Comparison of ENCODE assay signal across 9 mouse cellular contexts in genomic region chr5:31294964-31295605, GRCm38 (mm10). TPM values are rescaled to one million over a fixed set of nuclear protein-coding genes. Genes with fewer than 3 reads are reported as not detected.
A peak's percentile ranks its signal among the peaks of the same experiment; 100 is the strongest.
DNase-seq lines count a peak whose midpoint lies in the region; ATAC-seq and TF ChIP-seq lines count a peak whose summit lies in the region.
"Had no signal": no experiment of that assay in that cellular context is flagged by ENCODE, and none has a peak within 500 bp of the region (broad histone marks: within the 10 kb centered on the region; RNA-seq: fewer than 3 reads in every experiment).

No protein-coding gene starts in this region.

- no peaks in the 10 kb centered on the region for H3K27me3 ChIP-seq in kidney, postnatal 0 days (ENCODE audit: insufficient read depth, low read length)
- no peaks in the 10 kb centered on the region for H3K27me3 ChIP-seq in forebrain, embryonic 11.5 days (ENCODE audit: control insufficient read depth, insufficient read depth, low read length)
- no peaks in the 10 kb centered on the region for H3K27me3 ChIP-seq in liver, adult 2 months (ENCODE audit: control insufficient read depth, insufficient read depth, low read length)

- peak overlapping the region; percentile 66 for H3K4me3 ChIP-seq in kidney, postnatal 0 days (replicated peaks; ENCODE audit: low read depth, low read length)
- H3K4me3 ChIP-seq in forebrain, embryonic 11.5 days (ENCODE audit: low read depth, low read length): peak overlapping the region; percentile 64
- H3K4me3 ChIP-seq in liver, adult 2 months (ENCODE audit: insufficient read depth, low read depth, low read length): peak overlapping the region; percentile 68

- DNase-seq in kidney, postnatal 0 days (ENCODE audit: low spot score): peak; percentile 14
- no peak for DNase-seq in kidney, adult 11 months
- DNase-seq in adrenal gland, postnatal 36 days: peak; percentile 36 to 38
- DNase-seq in forebrain, embryonic 11.5 days (ENCODE audit: low spot score): peak; percentile 69
- peak; percentile 18 for DNase-seq in liver, adult 2 months (ENCODE audit: extremely low read depth, low read depth, low spot score)
- no peak for DNase-seq in natural killer cell, adult 2 months (ENCODE audit: low spot score in 2 of 2)
- no peak for DNase-seq in frontal cortex, postnatal 25 days (ENCODE audit: low spot score in 2 of 2)
- no peak for DNase-seq in left cerebral cortex, postnatal 25 days (ENCODE audit: low spot score in 2 of 2)

- no peak for TF ChIP-seq POLR2A in liver, adult 2 months (IDR thresholded peaks at IDR 0.05; ENCODE audit: extremely low read depth, insufficient read depth, low read length)

- H3K4me2 ChIP-seq in kidney, postnatal 0 days (ENCODE audit: low read length): peak overlapping the region; percentile 100
- peak overlapping the region; percentile 87 for H3K4me2 ChIP-seq in forebrain, embryonic 11.5 days (ENCODE audit: low read depth, low read length, severe bottlenecking)

- H3K36me3 ChIP-seq in kidney, postnatal 0 days (ENCODE audit: insufficient read depth, low read length): no peaks in the 10 kb centered on the region
- H3K36me3 ChIP-seq in forebrain, embryonic 11.5 days (ENCODE audit: control insufficient read depth, insufficient read depth, low read length): no peaks in the 10 kb centered on the region
- H3K36me3 ChIP-seq in liver, adult 2 months (ENCODE audit: control insufficient read depth, insufficient read depth, low read length): peaks cover 3% of the 10 kb centered on the region; the same call in 1 of the 2 replicates

- H3K9me3 ChIP-seq in kidney, postnatal 0 days (replicated peaks; ENCODE audit: low read length): no peaks in the 10 kb centered on the region
- no peaks in the 10 kb centered on the region for H3K9me3 ChIP-seq in forebrain, embryonic 11.5 days (ENCODE audit: control insufficient read depth, low read length)

- no peak; the same call in 1 of the 2 replicates for ATAC-seq in kidney, postnatal 0 days (replicated peaks; ENCODE audit: low FRiP score, low read depth)
- ATAC-seq in forebrain, embryonic 11.5 days (replicated peaks; ENCODE audit: low FRiP score): no peak; the same call in 1 of the 2 replicates

- H3K79me2 ChIP-seq in liver, adult 2 months (ENCODE audit: control insufficient read depth, insufficient read depth, low read length): peaks cover 5% of the 10 kb centered on the region; the same call in 1 of the 2 replicates

- no peak for TF ChIP-seq CTCF in kidney, postnatal 0 days (IDR thresholded peaks at IDR 0.05; ENCODE audit: low read depth)
- 0 out of 2 replicates have a peak, but pooled peaks have one; percentile 14 for TF ChIP-seq CTCF in liver, adult 2 months (IDR thresholded peaks at IDR 0.05; ENCODE audit: low read depth, low read length)

- H3K4me1 ChIP-seq in kidney, postnatal 0 days (replicated peaks; ENCODE audit: insufficient read depth, low read length): peaks cover 9% of the 10 kb centered on the region
- H3K4me1 ChIP-seq in forebrain, embryonic 11.5 days (replicated peaks; ENCODE audit: control insufficient read depth, insufficient read depth, low read length): peaks cover 13% of the 10 kb centered on the region; the same call in 1 of the 2 replicates
- peaks cover 17% of the 10 kb centered on the region; the same call in 1 of the 2 replicates for H3K4me1 ChIP-seq in liver, adult 2 months (ENCODE audit: control insufficient read depth, insufficient read depth, low read length)

- intact Hi-C loops in left cerebral cortex, postnatal 25 days (cut with DNase I): loop anchor here (10.0 kb wide), 1 partner anchor 330 kb away; the partner anchor contains the start of genes Preb and Tcf23

- 5% methylated on average over 28 of the region's 29 CpGs for WGBS in kidney, postnatal 0 days
- 4% methylated on average over 24 of the region's 29 CpGs for WGBS in forebrain, embryonic 11.5 days
- WGBS in liver, adult 2 months: 10% methylated on average over 29 of the region's 29 CpGs

- H3K9ac ChIP-seq in kidney, postnatal 0 days (ENCODE audit: low read depth, low read length): peak overlapping the region; percentile 77
- H3K9ac ChIP-seq in forebrain, embryonic 11.5 days (ENCODE audit: low read length): peak overlapping the region; percentile 90
- H3K9ac ChIP-seq in liver, adult 2 months (ENCODE audit: low read depth, low read length): peak overlapping the region; percentile 93

- no peak overlapping the region for H3K27ac ChIP-seq in kidney, postnatal 0 days
- 0 out of 2 replicates have a peak overlapping the region, but pooled peaks have one; percentile 8 for H3K27ac ChIP-seq in forebrain, embryonic 11.5 days (ENCODE audit: low read depth, low read length)
- peak overlapping the region; percentile 85 for H3K27ac ChIP-seq in liver, adult 2 months (replicated peaks; ENCODE audit: insufficient read depth, low read depth, low read length)

RNA-seq across cellular contexts. Expression of gene Fndc4, which starts 0.8 kb away (rescaled TPM):
- 26.9 and 27.8 TPM in 2 replicates for polyA plus RNA-seq in kidney, postnatal 0 days (2015; fragmentation: Nextera tagmentation; extraction: Ambion mirVana)
- total RNA-seq in adrenal gland, postnatal 36 days (2021): 10 to 100 TPM in 1 of 2 experiments, 1 to 10 TPM in 1; 7.5 to 13.8 TPM
- 58.4 and 62.8 TPM in 2 replicates for polyA plus RNA-seq in forebrain, embryonic 11.5 days (2014; fragmentation: Nextera tagmentation; extraction: Ambion mirVana)
- 30.6 and 34.8 TPM in 2 replicates for total RNA-seq in liver, adult 2 months (2014; rRNA removed)
- 90.7 and 97.7 TPM in 2 replicates for polyA plus RNA-seq in liver, adult 2 months (2012; rRNA removed)
- total RNA-seq in left cerebral cortex, postnatal 25 days (2021): 100 to 1,000 TPM; 134 to 158 TPM
- total RNA-seq: neutrophil, adult 5-6 weeks had no signal

RNA-seq across cellular contexts. Expression of gene Gckr, which starts 2.2 kb away (rescaled TPM):
- 0.09 TPM in 1 of 2 replicates, not detected in the other for polyA plus RNA-seq in kidney, postnatal 0 days (2015; fragmentation: Nextera tagmentation; extraction: Ambion mirVana)
- under 1 TPM in 1 of 2 experiments, not detected in 1; 0.43 TPM for total RNA-seq in adrenal gland, postnatal 36 days (2021)
- 0.13 TPM in 1 of 2 replicates, not detected in the other for polyA plus RNA-seq in forebrain, embryonic 11.5 days (2014; fragmentation: Nextera tagmentation; extraction: Ambion mirVana)
- 113 and 114 TPM in 2 replicates for total RNA-seq in liver, adult 2 months (2014; rRNA removed)
- 199 and 282 TPM in 2 replicates for polyA plus RNA-seq in liver, adult 2 months (2012; rRNA removed)
- not detected for total RNA-seq in left cerebral cortex, postnatal 25 days (2021)
- total RNA-seq: neutrophil, adult 5-6 weeks had no signal

RNA-seq across cellular contexts. Expression of gene Ift172, which starts 4.2 kb away (rescaled TPM):
- polyA plus RNA-seq in kidney, postnatal 0 days (2015; fragmentation: Nextera tagmentation; extraction: Ambion mirVana): 17.4 and 20.5 TPM in 2 replicates
- total RNA-seq in adrenal gland, postnatal 36 days (2021): 10 to 100 TPM; 30.4 to 39.0 TPM
- polyA plus RNA-seq in forebrain, embryonic 11.5 days (2014; fragmentation: Nextera tagmentation; extraction: Ambion mirVana): 42.6 and 50.4 TPM in 2 replicates
- 17.8 and 20.1 TPM in 2 replicates for total RNA-seq in liver, adult 2 months (2014; rRNA removed)
- 11.0 and 11.7 TPM in 2 replicates for polyA plus RNA-seq in liver, adult 2 months (2012; rRNA removed)
- 10 to 100 TPM; 78.8 to 91.5 TPM for total RNA-seq in left cerebral cortex, postnatal 25 days (2021)

RNA-seq across cellular contexts. Expression of gene Krtcap3, which starts 43.6 kb away (rescaled TPM):
- 28.0 and 31.9 TPM in 2 replicates for polyA plus RNA-seq in kidney, postnatal 0 days (2015; fragmentation: Nextera tagmentation; extraction: Ambion mirVana)
- total RNA-seq in adrenal gland, postnatal 36 days (2021): 1 to 10 TPM; 3.7 to 4.1 TPM
- 5.0 and 5.1 TPM in 2 replicates for polyA plus RNA-seq in forebrain, embryonic 11.5 days (2014; fragmentation: Nextera tagmentation; extraction: Ambion mirVana)
- 1.7 and 2.1 TPM in 2 replicates for total RNA-seq in liver, adult 2 months (2014; rRNA removed)
- 4.3 and 8.3 TPM in 2 replicates for polyA plus RNA-seq in liver, adult 2 months (2012; rRNA removed)
- total RNA-seq in left cerebral cortex, postnatal 25 days (2021): 1 to 10 TPM; 1.3 to 2.4 TPM

RNA-seq across cellular contexts. Expression of gene Gm9970, which starts 54.1 kb away (rescaled TPM):
- polyA plus RNA-seq in kidney, postnatal 0 days (2015; fragmentation: Nextera tagmentation; extraction: Ambion mirVana): 0.82 and 0.92 TPM in 2 replicates
- not detected for total RNA-seq in adrenal gland, postnatal 36 days (2021)
- 0.92 TPM in 1 of 2 replicates, not detected in the other for polyA plus RNA-seq in forebrain, embryonic 11.5 days (2014; fragmentation: Nextera tagmentation; extraction: Ambion mirVana)
- total RNA-seq in liver, adult 2 months (2014; rRNA removed): not detected in 2 replicates
- polyA plus RNA-seq in liver, adult 2 months (2012; rRNA removed): not detected in 2 replicates
- not detected for total RNA-seq in left cerebral cortex, postnatal 25 days (2021)
- total RNA-seq: neutrophil, adult 5-6 weeks had no signal

Comparison
In these comparisons a context has a peak if more than half of its experiments do, and no peak if none do; other contexts are left out.
1. DNase-seq: peak in kidney, postnatal 0 days (single experiment), adrenal gland, postnatal 36 days (2 of 2), forebrain, embryonic 11.5 days (single experiment) and liver, adult 2 months (single experiment); none in kidney, adult 11 months (single experiment), natural killer cell, adult 2 months (0 of 2), frontal cortex, postnatal 25 days (0 of 2) and left cerebral cortex, postnatal 25 days (0 of 2).
2. RNA of gene Gckr, which starts 2.2 kb away (total RNA-seq): 113 to 114 TPM in liver, adult 2 months; 0.43 TPM in adrenal gland, postnatal 36 days and not detected in left cerebral cortex, postnatal 25 days; every median in the first group is over 10 times any median in the second.
3. Peak in every context shown above with its lines, with median percentiles within 50 percentile points of each other: H3K4me3 ChIP-seq and H3K9ac ChIP-seq.